Mouse (Mus musculus) frontal cortex, postnatal 10 days (tissue): ENCODE measurements around the gene a.
A peak's percentile ranks its signal among the peaks of the same experiment; 100 is the strongest.

Source experiments
- DNase-seq, 2 experiments: peaks; one replicate each; pipeline ENCODE4 v3.0.0; 2022; ENCODE audit warnings: low spot score in 2 of 2, mixed read lengths in 1 of 2

a gene

GRCm38 (mm10) chr2:154782856-154783650, 8.1 kb upstream of the a start:
- no peak for DNase-seq

GRCm38 (mm10) chr2:154785284-154785683, 5.9 kb upstream of the a start:
- DNase-seq, result no peak

- DNase-seq, result no peak
Observed at GRCm38 (mm10) chr2:154786187-154786586, 5.0 kb upstream of the a start.

- DNase-seq, result no peak
Observed at GRCm38 (mm10) chr2:154786776-154787175, 4.4 kb upstream of the a start.

- DNase-seq, result no peak
Observed at GRCm38 (mm10) chr2:154789381-154789780, 1.8 kb upstream of the a start.

GRCm38 (mm10) chr2:154789977-154790655, 1.1 kb upstream of the a start:
- no peak for DNase-seq

GRCm38 (mm10) chr2:154791661-154792642, 750 bp downstream of the a start:
- peak; percentile 54 to 72 for DNase-seq

GRCm38 (mm10) chr2:154803372-154803771, 12.2 kb downstream of the a start:
- DNase-seq, result no peak

GRCm38 (mm10) chr2:154803845-154804244, 12.6 kb downstream of the a start:
- no peak for DNase-seq

- no peak for DNase-seq
Observed at GRCm38 (mm10) chr2:154807689-154808088, 16.5 kb downstream of the a start.

- no peak for DNase-seq
Observed at GRCm38 (mm10) chr2:154809107-154809762, 18.0 kb downstream of the a start.

GRCm38 (mm10) chr2:154810821-154811220, 19.6 kb downstream of the a start:
- DNase-seq, result no peak

GRCm38 (mm10) chr2:154813426-154813825, 22.2 kb downstream of the a start:
- DNase-seq, result no peak

GRCm38 (mm10) chr2:154817089-154817488, 25.9 kb downstream of the a start:
- DNase-seq, result no peak

- DNase-seq, result peak in 1 of 2 experiments; percentile 43
Observed at GRCm38 (mm10) chr2:154817788-154818187, 26.6 kb downstream of the a start.

- no peak for DNase-seq
Observed at GRCm38 (mm10) chr2:154818599-154818998, 27.4 kb downstream of the a start.

- no peak for DNase-seq
Observed at GRCm38 (mm10) chr2:154820346-154820745, 29.1 kb downstream of the a start.

- DNase-seq, result no peak
Observed at GRCm38 (mm10) chr2:154826054-154826538, 34.9 kb downstream of the a start.

- no peak for DNase-seq
Observed at GRCm38 (mm10) chr2:154827521-154827920, 36.3 kb downstream of the a start.

- no peak for DNase-seq
Observed at GRCm38 (mm10) chr2:154832471-154832870, 41.3 kb downstream of the a start.

GRCm38 (mm10) chr2:154834149-154834865, 43.1 kb downstream of the a start:
- no peak for DNase-seq
